Comparison of ENCODE assay signal across 8 mouse cellular contexts in the genomic region with DNA sequence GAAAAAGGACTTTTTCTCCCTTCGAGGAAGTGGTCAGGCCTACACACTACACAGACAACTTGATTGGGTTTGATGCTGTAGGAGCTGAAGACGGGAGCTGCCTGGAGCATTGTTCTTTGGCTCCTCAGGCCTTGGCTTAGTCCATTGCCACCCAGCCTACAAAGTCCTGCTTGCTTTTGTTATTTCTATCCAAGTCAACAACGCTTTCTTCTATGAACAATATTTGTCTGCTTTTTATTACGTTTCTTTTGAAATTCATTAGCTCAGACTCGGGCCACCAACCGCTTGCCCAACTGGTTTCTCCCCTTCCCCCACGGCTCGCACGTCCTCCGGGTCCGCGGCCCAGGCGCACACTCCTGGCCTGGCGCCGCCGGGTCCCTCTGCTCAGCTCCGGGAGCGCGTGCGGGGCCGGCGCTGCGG. TPM values are rescaled to one million over a fixed set of nuclear protein-coding genes. Genes with fewer than 3 reads are reported as not detected.
DNase-seq lines count a peak whose midpoint lies in the region; ATAC-seq and TF ChIP-seq lines count a peak whose summit lies in the region.

No protein-coding gene starts in this region.

- no peak for TF ChIP-seq CTCF in ES-Bruce4 (IDR thresholded peaks at IDR 0.05; ENCODE audit: low read depth, low read length)
- TF ChIP-seq CTCF in embryonic fibroblast, embryonic 13.5 days (IDR thresholded peaks at IDR 0.05; ENCODE audit: borderline replicate concordance, insufficient read depth, low read length) = no peak
- TF ChIP-seq CTCF in intestine, postnatal 0 days (IDR thresholded peaks at IDR 0.05; ENCODE audit: low read depth) = no peak

- TF ChIP-seq EP300 in ES-Bruce4 (IDR thresholded peaks at IDR 0.05; ENCODE audit: insufficient read depth, low read depth, low read length) = no peak

- no peaks in the 10 kb centered on the region for H3K9me3 ChIP-seq in heart, embryonic 14.5 days (ENCODE audit: control insufficient read depth, low read length)
- H3K9me3 ChIP-seq in ES-Bruce4 (replicated peaks; ENCODE audit: control insufficient read depth, insufficient read depth, low read length, poor library complexity, severe bottlenecking) = no peaks in the 10 kb centered on the region
- no peaks in the 10 kb centered on the region for H3K9me3 ChIP-seq in intestine, postnatal 0 days (ENCODE audit: control insufficient read depth)
- H3K9me3 ChIP-seq in neural tube, embryonic 11.5 days (ENCODE audit: control insufficient read depth, low read length) = no peaks in the 10 kb centered on the region

- no peak for TF ChIP-seq POLR2A in ES-Bruce4 (IDR thresholded peaks at IDR 0.05; ENCODE audit: insufficient read depth, low read length)
- TF ChIP-seq POLR2A in embryonic fibroblast, embryonic 13.5 days (IDR thresholded peaks at IDR 0.05; ENCODE audit: low read depth, low read length) = peak; percentile 39

- peak overlapping the region; percentile 98 to 100 for H3K27ac ChIP-seq in heart, embryonic 14.5 days (replicated peaks in 1 of 2; ENCODE audit: control insufficient read depth in 1 of 2, insufficient read depth in 1 of 2, low read depth in 2 of 2, low read length in 2 of 2)
- H3K27ac ChIP-seq in ES-Bruce4 (ENCODE audit: insufficient read depth, low read length) = peak overlapping the region; percentile 90
- peak overlapping the region; percentile 67 for H3K27ac ChIP-seq in embryonic fibroblast, embryonic 13.5 days (ENCODE audit: insufficient read depth, low read length)
- peak overlapping the region; percentile 100 for H3K27ac ChIP-seq in intestine, postnatal 0 days (ENCODE audit: low read depth, low read length)
- peak overlapping the region; percentile 100 for H3K27ac ChIP-seq in neural tube, embryonic 11.5 days (ENCODE audit: low read depth, low read length)

- no peaks in the 10 kb centered on the region for H3K27me3 ChIP-seq in heart, embryonic 14.5 days (ENCODE audit: control insufficient read depth, insufficient read depth, low read length)
- H3K27me3 ChIP-seq in ES-Bruce4 (ENCODE audit: control insufficient read depth, insufficient read depth, low read length, poor library complexity, severe bottlenecking) = no peaks in the 10 kb centered on the region
- H3K27me3 ChIP-seq in intestine, postnatal 0 days (replicated peaks; ENCODE audit: control insufficient read depth, insufficient read depth, low read length) = no peaks in the 10 kb centered on the region
- no peaks in the 10 kb centered on the region for H3K27me3 ChIP-seq in neural tube, embryonic 11.5 days (ENCODE audit: control insufficient read depth, insufficient read depth, low read length)

- peak overlapping the region; percentile 75 for H3K9ac ChIP-seq in heart, embryonic 14.5 days (ENCODE audit: low read length)
- H3K9ac ChIP-seq in ES-Bruce4 (ENCODE audit: low read depth, poor library complexity, severe bottlenecking) = peak overlapping the region; percentile 83
- H3K9ac ChIP-seq in intestine, postnatal 0 days (ENCODE audit: low read depth, low read length) = peak overlapping the region; percentile 100
- peak overlapping the region; percentile 100 for H3K9ac ChIP-seq in neural tube, embryonic 11.5 days (ENCODE audit: low read length)

- H3K36me3 ChIP-seq in heart, embryonic 14.5 days (ENCODE audit: control insufficient read depth, insufficient read depth, low read length) = peaks cover 6% of the 10 kb centered on the region
- H3K36me3 ChIP-seq in ES-Bruce4 (ENCODE audit: control insufficient read depth, insufficient read depth, low read length, poor library complexity, severe bottlenecking) = peaks cover 2% of the 10 kb centered on the region
- no peaks in the 10 kb centered on the region for H3K36me3 ChIP-seq in intestine, postnatal 0 days (ENCODE audit: control insufficient read depth, insufficient read depth)
- H3K36me3 ChIP-seq in neural tube, embryonic 11.5 days (ENCODE audit: control insufficient read depth, insufficient read depth, low read length) = no peaks in the 10 kb centered on the region

- peak overlapping the region; percentile 60 for H3K4me2 ChIP-seq in heart, embryonic 14.5 days (ENCODE audit: low read length)
- peak overlapping the region; percentile 70 for H3K4me2 ChIP-seq in intestine, postnatal 0 days (replicated peaks; ENCODE audit: low read depth)
- H3K4me2 ChIP-seq in neural tube, embryonic 11.5 days (ENCODE audit: low read depth) = peak overlapping the region; percentile 62

- H3K4me3 ChIP-seq in heart, embryonic 14.5 days (ENCODE audit: control insufficient read depth in 1 of 2, insufficient read depth in 1 of 2, low read depth in 1 of 2, low read length in 2 of 2) = peak overlapping the region; percentile 43 to 75
- peak overlapping the region; percentile 43 for H3K4me3 ChIP-seq in ES-Bruce4 (ENCODE audit: low read depth, low read length)
- H3K4me3 ChIP-seq in embryonic fibroblast, embryonic 13.5 days (ENCODE audit: insufficient read depth, low read length) = peak overlapping the region; percentile 28
- H3K4me3 ChIP-seq in intestine, postnatal 0 days (ENCODE audit: low read depth, low read length) = peak overlapping the region; percentile 63
- H3K4me3 ChIP-seq in neural tube, embryonic 11.5 days (ENCODE audit: low read depth, low read length) = peak overlapping the region; percentile 87

- DNase-seq in heart, postnatal 4 days = no peak
- no peak for DNase-seq in neural tube, embryonic 11.5 days (ENCODE audit: low spot score)
- no peak for DNase-seq in cerebellum, postnatal 4 days (ENCODE audit: low spot score in 2 of 2)
- DNase-seq in kidney, adult 9 months = no peak

- peaks cover 3 to 8% of the 10 kb centered on the region in 2 experiments; a peak in 1 of 4 replicates for H3K4me1 ChIP-seq in heart, embryonic 14.5 days (ENCODE audit: control insufficient read depth in 2 of 2, insufficient read depth in 2 of 2, low read length in 2 of 2)
- H3K4me1 ChIP-seq in ES-Bruce4 (ENCODE audit: control insufficient read depth, insufficient read depth, low read length) = no peaks in the 10 kb centered on the region
- H3K4me1 ChIP-seq in embryonic fibroblast, embryonic 13.5 days (ENCODE audit: control insufficient read depth, insufficient read depth, low read length) = no peaks in the 10 kb centered on the region
- no peaks in the 10 kb centered on the region for H3K4me1 ChIP-seq in intestine, postnatal 0 days (replicated peaks; ENCODE audit: control insufficient read depth, insufficient read depth, low read length)
- H3K4me1 ChIP-seq in neural tube, embryonic 11.5 days (ENCODE audit: control insufficient read depth, insufficient read depth, low read length) = peaks cover 2% of the 10 kb centered on the region; the same call in 1 of the 2 replicates

- WGBS in heart, embryonic 14.5 days = 0% methylated on average over 23 of the region's 23 CpGs
- WGBS in intestine, postnatal 0 days = under 1% methylated on average over 23 of the region's 23 CpGs
- under 1% methylated on average over 21 of the region's 23 CpGs for WGBS in neural tube, embryonic 11.5 days

- ATAC-seq in heart, embryonic 14.5 days (ENCODE audit: insufficient number of reproducible peaks, insufficient read depth, low FRiP score, low read depth) = peak; percentile 12; the same call in 1 of the 2 replicates
- ATAC-seq in intestine, postnatal 0 days = peak; percentile 7
- ATAC-seq in neural tube, embryonic 11.5 days (ENCODE audit: insufficient read depth, low FRiP score, low TSS enrichment) = peak; percentile 35

RNA-seq across cellular contexts. Expression of a gene that starts 0.5 kb away (rescaled TPM):
- polyA plus RNA-seq in heart, embryonic 14.5 days (2014; fragmentation: Nextera tagmentation; extraction: Ambion mirVana) = 56.2 and 58.1 TPM in 2 replicates
- 10 to 100 TPM; 44.2 to 46.4 TPM for total RNA-seq in heart, postnatal 4 days (2021)
- polyA plus RNA-seq in ES-Bruce4 (2011; ENCODE audit: insufficient read depth, insufficient read length, low read depth, missing spikeins) = 27.5 and 29.5 TPM in 2 replicates
- polyA plus RNA-seq in embryonic fibroblast, embryonic 13.5 days (2011; ENCODE audit: insufficient read length, low read depth, missing spikeins) = 25.8 and 37.9 TPM in 2 replicates
- 21.5 and 22.0 TPM in 2 replicates for polyA plus RNA-seq in intestine, postnatal 0 days (2015; fragmentation: Nextera tagmentation; extraction: Ambion mirVana)
- polyA plus RNA-seq in neural tube, embryonic 11.5 days (2014; fragmentation: Nextera tagmentation; extraction: Ambion mirVana) = 60.3 and 61.7 TPM in 2 replicates

Comparison
In these comparisons a context has a peak if more than half of its experiments do, and no peak if none do; other contexts are left out.
1. H3K4me3 ChIP-seq: peak in every context shown above with its lines; median percentile 87 in neural tube, embryonic 11.5 days; 63 in intestine, postnatal 0 days; 59 in heart, embryonic 14.5 days; 43 in ES-Bruce4; 28 in embryonic fibroblast, embryonic 13.5 days.